Comparison of ENCODE assay signal across 7 mouse cellular contexts in genomic region chr10:73821657-73822583, GRCm38 (mm10).
DNase-seq lines count a peak whose midpoint lies in the region; ATAC-seq and TF ChIP-seq lines count a peak whose summit lies in the region.

No protein-coding gene starts in this region.

- H3K4me3 ChIP-seq in cerebellum, adult 2 months (replicated peaks; ENCODE audit: insufficient read depth, low read depth, low read length): peak overlapping the region; percentile 46
- H3K4me3 ChIP-seq in forebrain, postnatal 0 days (ENCODE audit: low read depth, low read length): peak overlapping the region; percentile 33

- WGBS in cerebellum, adult 2 months: 5% methylated on average over 22 of the region's 22 CpGs
- 8% methylated on average over 22 of the region's 22 CpGs for WGBS in forebrain, postnatal 0 days

- no peak overlapping the region for H3K27ac ChIP-seq in cerebellum, adult 2 months (ENCODE audit: insufficient read depth, low read length)
- H3K27ac ChIP-seq in forebrain, postnatal 0 days (ENCODE audit: low read depth, low read length): no peak overlapping the region

- intact Hi-C loops in left cerebral cortex, postnatal 4 days (cut with DNase I): loop anchor here (10.0 kb wide), 1 partner anchor 373 kb away; no protein-coding TSS in a partner anchor

- peak overlapping the region; percentile 40 for H3K9ac ChIP-seq in forebrain, postnatal 0 days

- H3K27me3 ChIP-seq in cerebellum, adult 2 months (ENCODE audit: control insufficient read depth, insufficient read depth, low read length): no peaks in the 10 kb centered on the region
- no peaks in the 10 kb centered on the region for H3K27me3 ChIP-seq in forebrain, postnatal 0 days (ENCODE audit: insufficient read depth, low read length)

- H3K4me1 ChIP-seq in cerebellum, adult 2 months (ENCODE audit: control insufficient read depth, insufficient read depth, low read length): no peaks in the 10 kb centered on the region
- H3K4me1 ChIP-seq in forebrain, postnatal 0 days (ENCODE audit: insufficient read depth): 0 out of 2 replicates have a peak, but pooled peaks cover 11% of the 10 kb centered on the region

- no peaks in the 10 kb centered on the region for H3K36me3 ChIP-seq in forebrain, postnatal 0 days (ENCODE audit: insufficient read depth)

- DNase-seq in adrenal gland, postnatal 14 days: peak; percentile 10
- DNase-seq in cerebellum, adult 2 months: peak; percentile 51 to 56
- DNase-seq in forebrain, postnatal 0 days: peak; percentile 44
- DNase-seq in left cerebral cortex, postnatal 4 days: peak; percentile 68
- DNase-seq in right cerebral cortex, postnatal 14 days: peak; percentile 7
- no peak for DNase-seq in thymus, postnatal 25 days
- DNase-seq in yolk sac, embryonic 10.5 days (ENCODE audit: low spot score): no peak

- TF ChIP-seq POLR2A in cerebellum, adult 2 months (IDR thresholded peaks at IDR 0.05; ENCODE audit: borderline replicate concordance, insufficient read depth, low read length): no peak

- H3K9me3 ChIP-seq in forebrain, postnatal 0 days (ENCODE audit: low read length): no peaks in the 10 kb centered on the region

- peak; percentile 39; the same call in 1 of the 2 replicates for TF ChIP-seq CTCF in cerebellum, adult 2 months (IDR thresholded peaks at IDR 0.05; ENCODE audit: borderline replicate concordance, insufficient read depth, low read depth, low read length)
- TF ChIP-seq CTCF in forebrain, postnatal 0 days (IDR thresholded peaks at IDR 0.05; ENCODE audit: low read depth): peak; percentile 50

- peak; percentile 73 for ATAC-seq in forebrain, postnatal 0 days

- H3K4me2 ChIP-seq in forebrain, postnatal 0 days (ENCODE audit: low read depth): peak overlapping the region; percentile 70

Comparison
In these comparisons a context has a peak if more than half of its experiments do, and no peak if none do; other contexts are left out.
1. DNase-seq: peak in adrenal gland, postnatal 14 days (single experiment), cerebellum, adult 2 months (2 of 2), forebrain, postnatal 0 days (single experiment), left cerebral cortex, postnatal 4 days (single experiment) and right cerebral cortex, postnatal 14 days (single experiment); none in thymus, postnatal 25 days (single experiment) and yolk sac, embryonic 10.5 days (single experiment).